Mouse (Mus musculus): Measurements from ENCODE around the gene Dapk2. TPM values are rescaled to one million over a fixed set of nuclear protein-coding genes. Genes with fewer than 3 reads are reported as not detected.

The Dapk2 gene
- polyA plus RNA-seq, 1 experiment from 2014 or later: 6.7 TPM

DNA sequence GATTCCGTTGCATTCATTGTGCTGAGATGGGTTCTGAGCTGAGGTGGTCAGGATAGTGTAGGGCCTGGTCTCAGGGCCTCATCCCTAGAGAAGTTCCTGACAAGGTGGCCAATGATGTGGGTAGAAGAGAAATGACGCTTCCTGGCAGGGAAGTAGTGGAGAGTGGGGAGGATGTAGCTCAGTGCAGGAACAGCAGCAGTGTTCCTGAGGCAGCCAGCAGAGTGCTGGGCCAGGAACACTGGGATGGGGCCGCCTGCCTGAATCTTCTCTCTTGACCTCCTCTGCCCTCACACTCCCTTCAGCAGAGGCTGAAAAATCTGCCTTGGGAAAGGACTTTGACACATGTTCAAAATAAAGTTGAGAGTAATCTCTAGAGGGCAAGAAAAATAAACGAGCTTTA is 85.2 kb downstream of the Dapk2 start:
- H3K4me3 ChIP-seq (ENCODE audit: low read depth, low read length): no peak overlapping the region
- no peak overlapping the region for H3K4me2 ChIP-seq
- no peak overlapping the region for H3K9ac ChIP-seq (ENCODE audit: low read length)
- no peak for DNase-seq (ENCODE audit: low spot score, missing footprints)
- WGBS: 72% methylated on average over 4 of the region's 4 CpGs
- no peak overlapping the region for H3K27ac ChIP-seq (ENCODE audit: low read depth, low read length)
- H3K36me3 ChIP-seq (ENCODE audit: control insufficient read depth, insufficient read depth, low read length): no peaks in the 10 kb centered on the region
- H3K9me3 ChIP-seq (ENCODE audit: control insufficient read depth, low read length): no peaks in the 10 kb centered on the region
- no peaks in the 10 kb centered on the region for H3K4me1 ChIP-seq (ENCODE audit: control insufficient read depth, insufficient read depth, low read length)
- no peak for ATAC-seq (ENCODE audit: low FRiP score)
- H3K27me3 ChIP-seq (ENCODE audit: control insufficient read depth, insufficient read depth, low read length): no peaks in the 10 kb centered on the region

DNA sequence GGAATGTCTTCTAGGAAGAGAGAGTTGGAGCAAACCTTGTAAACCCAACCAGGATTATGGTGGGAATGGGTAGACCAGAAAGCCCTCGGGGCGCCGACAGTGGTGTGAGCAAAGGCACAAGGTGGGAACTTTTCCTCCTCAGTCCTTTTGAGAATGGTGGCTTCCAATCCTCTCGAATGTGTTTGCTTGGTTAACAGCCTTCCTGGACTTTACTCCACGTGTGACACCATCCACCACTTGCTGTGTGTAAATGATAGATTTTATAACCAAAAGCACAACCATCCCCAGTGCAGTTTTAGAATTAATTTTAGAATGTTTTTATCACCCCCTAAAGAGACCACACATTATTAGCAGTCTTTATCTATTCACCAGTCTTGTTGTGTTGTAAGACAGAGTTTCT is 86.1 kb downstream of the Dapk2 start:
- no peaks in the 10 kb centered on the region for H3K4me1 ChIP-seq (ENCODE audit: control insufficient read depth, insufficient read depth, low read length)
- no peak overlapping the region for H3K9ac ChIP-seq (ENCODE audit: low read length)
- DNase-seq (ENCODE audit: low spot score, missing footprints) (no peak), ATAC-seq (ENCODE audit: low FRiP score) (no peak)
- H3K4me3 ChIP-seq (ENCODE audit: low read depth, low read length): no peak overlapping the region
- WGBS: 84% methylated on average over 5 of the region's 5 CpGs
- H3K36me3 ChIP-seq (ENCODE audit: control insufficient read depth, insufficient read depth, low read length): no peaks in the 10 kb centered on the region
- no peak overlapping the region for H3K4me2 ChIP-seq
- no peaks in the 10 kb centered on the region for H3K27me3 ChIP-seq (ENCODE audit: control insufficient read depth, insufficient read depth, low read length)
- no peaks in the 10 kb centered on the region for H3K9me3 ChIP-seq (ENCODE audit: control insufficient read depth, low read length)
- no peak overlapping the region for H3K27ac ChIP-seq (ENCODE audit: low read depth, low read length)

DNA sequence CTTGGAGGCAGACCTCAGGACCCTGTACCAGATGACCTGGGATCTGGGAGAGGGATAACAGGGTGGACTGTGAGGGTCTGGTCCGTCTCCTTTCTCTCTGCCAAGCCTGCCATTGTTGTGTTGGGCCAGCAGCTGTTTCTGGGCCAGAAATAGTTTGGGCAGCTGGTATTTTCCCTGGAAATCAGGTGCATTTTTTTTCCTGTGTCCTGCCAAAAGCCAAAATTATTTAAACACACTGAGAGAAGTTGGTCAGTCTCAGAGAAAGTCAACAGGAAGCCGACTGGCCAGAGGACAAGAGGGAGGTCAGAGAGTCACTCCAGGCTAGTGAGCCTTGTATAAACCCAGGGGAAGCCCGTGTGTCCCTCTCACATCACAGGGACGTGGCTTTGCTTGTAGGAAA is 87.7 kb downstream of the Dapk2 start:
- Histone ChIP-seq H3K4me3 (ENCODE audit: low read depth, low read length) (no peak overlapping the region), H3K36me3 (ENCODE audit: control insufficient read depth, insufficient read depth, low read length) (no peaks in the 10 kb centered on the region), H3K9me3 (ENCODE audit: control insufficient read depth, low read length) (no peaks in the 10 kb centered on the region), H3K4me1 (ENCODE audit: control insufficient read depth, insufficient read depth, low read length) (no peaks in the 10 kb centered on the region), H3K27me3 (ENCODE audit: control insufficient read depth, insufficient read depth, low read length) (no peaks in the 10 kb centered on the region), H3K27ac (ENCODE audit: low read depth, low read length) (no peak overlapping the region), H3K9ac (ENCODE audit: low read length) (no peak overlapping the region), H3K4me2 (no peak overlapping the region)
- 64% methylated on average over 4 of the region's 4 CpGs for WGBS
- DNase-seq (ENCODE audit: low spot score, missing footprints) (no peak), ATAC-seq (ENCODE audit: low FRiP score) (no peak)

DNA sequence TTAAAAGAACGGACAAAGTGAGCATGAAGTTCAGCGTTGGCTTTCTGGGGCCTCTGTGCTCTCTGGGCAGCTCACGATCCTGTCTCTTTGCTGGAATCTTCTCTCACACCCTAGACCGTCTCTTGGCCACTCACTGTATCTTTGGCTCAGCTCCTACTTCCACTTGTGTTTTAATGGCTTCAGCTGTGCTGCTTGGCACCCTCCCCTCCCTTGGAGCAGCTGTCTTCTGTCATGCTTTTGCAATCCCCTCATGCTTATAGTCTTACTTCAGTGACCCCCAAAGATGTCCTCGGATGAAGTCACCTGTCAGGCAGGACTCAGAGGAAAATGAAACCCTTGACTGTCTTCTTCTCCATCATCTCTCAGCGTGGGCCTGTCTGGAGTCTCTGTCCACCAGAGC is 91.3 kb downstream of the Dapk2 start:
- no peaks in the 10 kb centered on the region for H3K9me3 ChIP-seq (ENCODE audit: control insufficient read depth, low read length)
- H3K4me2 ChIP-seq: no peak overlapping the region
- H3K4me3 ChIP-seq (ENCODE audit: low read depth, low read length): no peak overlapping the region
- no peak for DNase-seq (ENCODE audit: low spot score, missing footprints)
- H3K27ac ChIP-seq (ENCODE audit: low read depth, low read length): no peak overlapping the region
- H3K36me3 ChIP-seq (ENCODE audit: control insufficient read depth, insufficient read depth, low read length): no peaks in the 10 kb centered on the region
- H3K9ac ChIP-seq (ENCODE audit: low read length): no peak overlapping the region
- H3K27me3 ChIP-seq (ENCODE audit: control insufficient read depth, insufficient read depth, low read length): no peaks in the 10 kb centered on the region
- H3K4me1 ChIP-seq (ENCODE audit: control insufficient read depth, insufficient read depth, low read length): no peaks in the 10 kb centered on the region
- 95% methylated on average over 6 of the region's 6 CpGs for WGBS
- ATAC-seq (ENCODE audit: low FRiP score): no peak

DNA sequence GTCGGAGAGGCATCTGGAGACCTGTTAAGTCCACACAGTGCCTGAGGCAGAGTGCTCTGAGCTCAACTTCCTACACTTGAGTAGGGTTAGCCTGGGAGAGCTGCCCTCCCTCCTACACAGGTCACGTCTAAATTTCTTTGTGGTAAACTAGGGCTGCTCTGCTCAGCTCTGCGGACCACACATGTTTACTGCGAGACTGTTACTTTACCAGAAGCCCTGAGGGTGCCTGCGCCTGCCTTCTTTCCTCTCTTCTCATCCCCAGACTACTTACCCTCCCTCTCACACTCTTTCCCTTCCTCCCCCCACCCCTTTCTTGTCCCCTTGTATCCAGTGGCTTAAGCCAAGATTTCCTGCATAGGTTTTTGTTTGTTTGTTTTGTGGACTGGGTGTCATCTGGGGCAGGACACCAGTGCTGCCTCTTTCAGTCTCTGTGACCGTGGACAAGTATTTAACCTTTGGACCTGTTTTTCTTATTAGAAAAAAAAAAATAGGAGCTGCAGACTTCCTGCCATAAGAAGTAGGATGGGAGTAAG is 93.2 kb downstream of the Dapk2 start:
- DNase-seq (ENCODE audit: low spot score, missing footprints) (peak; percentile 61), ATAC-seq (ENCODE audit: low FRiP score) (no peak)
- Histone ChIP-seq H3K36me3 (ENCODE audit: control insufficient read depth, insufficient read depth, low read length) (no peaks in the 10 kb centered on the region), H3K4me2 (no peak overlapping the region), H3K27ac (ENCODE audit: low read depth, low read length) (no peak overlapping the region), H3K9me3 (ENCODE audit: control insufficient read depth, low read length) (no peaks in the 10 kb centered on the region), H3K4me1 (ENCODE audit: control insufficient read depth, insufficient read depth, low read length) (no peaks in the 10 kb centered on the region), H3K9ac (ENCODE audit: low read length) (no peak overlapping the region), H3K4me3 (ENCODE audit: low read depth, low read length) (no peak overlapping the region), H3K27me3 (ENCODE audit: control insufficient read depth, insufficient read depth, low read length) (no peaks in the 10 kb centered on the region)
- WGBS: 56% methylated on average over 6 of the region's 6 CpGs

DNA sequence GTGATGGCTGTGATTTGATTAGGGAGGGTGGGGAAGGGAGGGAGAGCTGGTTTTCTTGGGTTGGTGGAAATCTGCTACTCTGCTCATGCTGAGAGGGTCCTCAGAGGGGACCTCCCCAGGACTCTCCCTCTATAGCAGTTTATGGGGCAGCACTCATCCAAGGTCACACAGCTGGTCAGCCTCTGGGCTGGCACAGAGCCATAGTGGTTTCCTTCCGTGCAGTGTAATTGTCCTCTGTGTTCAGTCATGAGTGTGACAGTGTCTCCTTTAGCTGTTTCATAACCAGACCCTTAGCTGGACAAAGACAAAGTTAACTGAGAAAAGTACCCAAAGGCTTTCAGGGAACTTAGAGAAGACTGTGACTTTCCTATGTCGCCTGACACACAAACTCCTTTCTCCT is 103.7 kb downstream of the Dapk2 start:
- Histone ChIP-seq H3K9me3 (ENCODE audit: control insufficient read depth, low read length) (no peaks in the 10 kb centered on the region), H3K36me3 (ENCODE audit: control insufficient read depth, insufficient read depth, low read length) (no peaks in the 10 kb centered on the region), H3K27me3 (ENCODE audit: control insufficient read depth, insufficient read depth, low read length) (no peaks in the 10 kb centered on the region), H3K27ac (ENCODE audit: low read depth, low read length) (no peak overlapping the region), H3K4me1 (ENCODE audit: control insufficient read depth, insufficient read depth, low read length) (0 out of 2 replicates have a peak, but pooled peaks cover 2% of the 10 kb centered on the region), H3K9ac (ENCODE audit: low read length) (no peak overlapping the region), H3K4me3 (ENCODE audit: low read depth, low read length) (no peak overlapping the region), H3K4me2 (no peak overlapping the region)
- ATAC-seq (ENCODE audit: low FRiP score): no peak
- no peak for DNase-seq (ENCODE audit: low spot score, missing footprints)
- WGBS: 83% methylated on average over 2 of the region's 2 CpGs

DNA sequence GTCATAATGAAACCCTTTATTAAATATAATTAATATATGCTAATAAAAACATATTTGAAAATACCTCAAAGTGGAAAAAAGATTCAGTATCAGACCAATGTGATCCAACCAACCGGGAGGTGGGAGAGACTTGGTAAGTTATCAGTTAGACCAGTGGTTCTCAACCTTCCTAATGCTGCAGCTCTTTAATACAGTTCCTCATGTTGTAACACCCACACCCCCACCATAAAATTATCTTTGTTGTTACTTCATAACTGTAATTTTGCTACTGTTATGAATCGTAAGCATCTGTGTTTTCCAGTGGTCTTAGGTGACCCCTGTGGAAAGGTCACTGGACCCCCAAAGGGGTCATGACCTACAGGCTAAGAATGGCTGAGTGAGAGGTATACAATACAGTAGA is 105.7 kb downstream of the Dapk2 start:
- H3K36me3 ChIP-seq (ENCODE audit: control insufficient read depth, insufficient read depth, low read length): no peaks in the 10 kb centered on the region
- no peak for DNase-seq (ENCODE audit: low spot score, missing footprints)
- H3K27ac ChIP-seq (ENCODE audit: low read depth, low read length): no peak overlapping the region
- no peak overlapping the region for H3K4me2 ChIP-seq
- WGBS: 88% methylated on average over 2 of the region's 2 CpGs
- H3K9me3 ChIP-seq (ENCODE audit: control insufficient read depth, low read length): no peaks in the 10 kb centered on the region
- H3K27me3 ChIP-seq (ENCODE audit: control insufficient read depth, insufficient read depth, low read length): no peaks in the 10 kb centered on the region
- H3K4me1 ChIP-seq (ENCODE audit: control insufficient read depth, insufficient read depth, low read length): 0 out of 2 replicates have a peak, but pooled peaks cover 2% of the 10 kb centered on the region
- ATAC-seq (ENCODE audit: low FRiP score): no peak
- no peak overlapping the region for H3K4me3 ChIP-seq (ENCODE audit: low read depth, low read length)
- H3K9ac ChIP-seq (ENCODE audit: low read length): no peak overlapping the region

DNA sequence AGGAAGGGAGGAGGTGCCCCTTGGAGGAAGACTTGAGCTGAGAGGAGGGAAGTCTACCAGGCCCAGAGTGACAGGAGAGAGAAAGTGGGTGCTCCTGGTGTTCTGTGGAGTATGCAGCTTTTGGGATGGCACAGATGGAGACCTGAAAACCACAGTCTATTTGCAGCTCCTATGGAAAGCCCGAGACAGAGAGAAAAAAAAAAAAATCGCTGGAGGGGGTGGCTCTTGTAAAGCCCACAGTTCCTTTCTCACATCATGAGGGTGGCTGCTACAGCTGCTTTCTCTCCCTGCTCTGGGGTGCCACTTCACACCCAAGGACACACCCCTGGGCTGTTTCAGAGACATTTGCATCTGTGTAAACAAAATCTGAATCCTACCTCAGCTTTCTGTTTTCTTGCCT is 107.6 kb downstream of the Dapk2 start:
- H3K4me3 ChIP-seq (ENCODE audit: low read depth, low read length): no peak overlapping the region
- DNase-seq (ENCODE audit: low spot score, missing footprints): peak; percentile 51
- H3K4me2 ChIP-seq: no peak overlapping the region
- no peak overlapping the region for H3K27ac ChIP-seq (ENCODE audit: low read depth, low read length)
- H3K36me3 ChIP-seq (ENCODE audit: control insufficient read depth, insufficient read depth, low read length): no peaks in the 10 kb centered on the region
- H3K4me1 ChIP-seq (ENCODE audit: control insufficient read depth, insufficient read depth, low read length): 0 out of 2 replicates have a peak, but pooled peaks cover 2% of the 10 kb centered on the region
- H3K9ac ChIP-seq (ENCODE audit: low read length): no peak overlapping the region
- ATAC-seq (ENCODE audit: low FRiP score): no peak
- WGBS: 57% methylated on average over 2 of the region's 2 CpGs
- H3K27me3 ChIP-seq (ENCODE audit: control insufficient read depth, insufficient read depth, low read length): no peaks in the 10 kb centered on the region
- no peaks in the 10 kb centered on the region for H3K9me3 ChIP-seq (ENCODE audit: control insufficient read depth, low read length)

DNA sequence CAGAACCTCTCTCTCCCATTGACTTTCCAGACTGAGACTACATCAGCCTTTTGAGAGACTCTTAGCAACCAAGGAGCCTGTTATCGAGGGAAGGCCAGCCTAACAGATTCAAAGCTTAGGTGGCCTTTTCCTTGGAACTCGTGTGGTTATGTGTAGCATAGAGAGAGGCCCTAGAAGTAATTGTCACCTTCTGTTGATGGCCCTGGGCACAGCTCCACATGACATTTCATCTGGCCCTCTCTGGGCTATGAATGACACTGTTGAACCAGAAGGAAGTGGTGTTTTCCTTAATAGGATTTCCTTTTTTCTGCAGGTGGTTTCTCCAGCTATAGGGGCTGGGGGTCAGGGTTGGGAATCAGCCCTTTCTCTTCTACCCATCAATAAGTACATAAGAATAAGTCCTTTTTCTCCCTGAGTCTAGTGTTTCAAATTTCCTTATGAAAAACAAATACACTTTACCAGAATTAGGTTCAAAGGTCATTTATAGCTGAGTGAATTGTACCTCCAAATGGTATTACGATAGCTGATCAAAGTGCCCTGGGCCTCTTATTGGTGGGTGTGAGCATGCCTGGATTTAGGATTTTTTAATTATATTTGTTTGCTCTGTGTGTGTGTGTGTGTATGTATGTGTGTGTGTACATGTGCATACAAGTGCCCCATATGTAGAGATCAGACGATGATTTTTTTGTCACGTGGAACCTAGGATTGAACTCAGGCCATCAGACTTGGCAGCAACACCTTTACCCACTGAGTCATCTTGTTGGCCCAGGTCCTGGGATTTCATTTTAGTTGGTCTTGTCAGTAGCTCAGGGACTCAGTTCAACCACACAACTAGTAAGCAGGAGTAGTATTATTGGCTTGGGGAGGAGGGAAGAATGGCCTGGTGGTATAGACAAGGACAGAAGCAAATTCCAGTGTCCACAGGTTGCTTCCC is 108.5 kb downstream of the Dapk2 start:
- DNase-seq (ENCODE audit: low spot score, missing footprints): peak; percentile 49
- no peak overlapping the region for H3K4me2 ChIP-seq
- no peak overlapping the region for H3K9ac ChIP-seq (ENCODE audit: low read length)
- no peak overlapping the region for H3K4me3 ChIP-seq (ENCODE audit: low read depth, low read length)
- no peaks in the 10 kb centered on the region for H3K36me3 ChIP-seq (ENCODE audit: control insufficient read depth, insufficient read depth, low read length)
- H3K27ac ChIP-seq (ENCODE audit: low read depth, low read length): no peak overlapping the region
- no peaks in the 10 kb centered on the region for H3K27me3 ChIP-seq (ENCODE audit: control insufficient read depth, insufficient read depth, low read length)
- no peak for ATAC-seq (ENCODE audit: low FRiP score)
- 71% methylated on average over 5 of the region's 5 CpGs for WGBS
- 0 out of 2 replicates have a peak, but pooled peaks cover 2% of the 10 kb centered on the region for H3K4me1 ChIP-seq (ENCODE audit: control insufficient read depth, insufficient read depth, low read length)
- H3K9me3 ChIP-seq (ENCODE audit: control insufficient read depth, low read length): no peaks in the 10 kb centered on the region
